Mouse (Mus musculus) liver, embryonic 14.5 days (tissue): ENCODE measurements around the gene Hectd2. TPM values are rescaled to one million over a fixed set of nuclear protein-coding genes. Genes with fewer than 3 reads are reported as not detected.

Experiments
- ATAC-seq: fragments of 200-750 bp; cut with Nextera tagmentation; 2 replicates; pipeline ENCODE4 v1.8.0; 2017; ENCODE audit warnings: moderate number of reproducible peaks, mild to moderate bottlenecking, moderate library complexity; ENCODE audit not compliant: insufficient read depth
- DNase-seq, 3 experiments: peaks; one replicate each; pipeline ENCODE4 v3.0.0-alpha.2; 2012 to 2013; ENCODE audit warnings: low read depth in 3 of 3, low spot score in 3 of 3
- H3K27ac ChIP-seq: fragments of 300-500 bp; sonication (generic); 2 replicates; pipeline ENCODE4 v1.5.1; 2014; ENCODE audit warnings: moderate library complexity, mild to moderate bottlenecking, control low read depth, inconsistent platforms
- H3K27me3 ChIP-seq: fragments of 300-500 bp; sonication (generic); 2 replicates; pipeline ENCODE4 v1.6.1; 2014; ENCODE audit warnings: mild to moderate bottlenecking, low read length, moderate library complexity; ENCODE audit not compliant: control insufficient read depth, insufficient read depth
- H3K36me3 ChIP-seq: fragments of 300-500 bp; sonication (generic); replicated peaks from 2 replicates; pipeline ENCODE4 v1.6.1; 2014; ENCODE audit warnings: low read depth; ENCODE audit not compliant: control insufficient read depth, insufficient read depth
- H3K4me1 ChIP-seq, 2 experiments: fragments of 200-500 bp in 1 of 2; fragments of 300-500 bp in 1 of 2; sonication (generic) in 1 of 2; replicated peaks; 2 replicates each; pipeline ENCODE4 v1.6.1; 2012 to 2014; ENCODE audit warnings: antibody characterized with exemption in 1 of 2, inconsistent platforms in 1 of 2, low read length in 1 of 2; ENCODE audit not compliant: control insufficient read depth in 2 of 2, insufficient read depth in 2 of 2
- H3K4me2 ChIP-seq: fragments of 300-500 bp; sonication (generic); 2 replicates; pipeline ENCODE4 v1.6.1; 2014; ENCODE audit warnings: low read depth, mild to moderate bottlenecking, control low read depth, moderate library complexity
- H3K4me3 ChIP-seq, 2 experiments: fragments of 200-500 bp in 1 of 2; fragments of 300-500 bp in 1 of 2; sonication (generic) in 1 of 2; 2 replicates each; pipeline ENCODE4 v1.5.1; 2012 to 2014; ENCODE audit warnings: low read depth in 2 of 2, low read length in 2 of 2, mild to moderate bottlenecking in 2 of 2, control low read depth in 1 of 2, inconsistent platforms in 1 of 2, moderate library complexity in 1 of 2; ENCODE audit not compliant: insufficient read depth in 1 of 2
- H3K9ac ChIP-seq: fragments of 300-500 bp; sonication (generic); replicated peaks from 2 replicates; pipeline ENCODE4 v1.6.1; 2014; ENCODE audit warnings: mild to moderate bottlenecking, control low read depth, moderate library complexity
- H3K9me3 ChIP-seq: fragments of 300-500 bp; sonication (generic); 2 replicates; pipeline ENCODE4 v1.6.1; 2016; ENCODE audit warnings: low read length, mixed read lengths; ENCODE audit not compliant: control insufficient read depth
- CTCF ChIP-seq: IDR thresholded peaks from 2 replicates; pipeline ENCODE4 v1.5.1; 2016; ENCODE audit warnings: antibody characterized with exemption, low read depth, control low read depth
- EP300 ChIP-seq: IDR thresholded peaks from 2 replicates; pipeline ENCODE4 v1.6.1; 2016; ENCODE audit warnings: antibody characterized with exemption, low read depth
- WGBS: fragments of 180-500 bp; shearing (Covaris S2); extraction: QIAGEN DNeasy Blood & Tissue Kit; methylation state at CpG from one replicate; pipeline ENCODE4 v1.1.7; 2014; ENCODE audit not compliant: insufficient replicate concordance; 5-methylcytosine and 5-hydroxymethylcytosine counted together
- polyA plus RNA-seq, 2 experiments: library from polyadenylated mRNA; depleted of rRNA in 1 of 2; stranded (reverse) in 1 of 2; unstranded in 1 of 2; fragments of >200 nt; fragmentation: Nextera tagmentation in 1 of 2; extraction: Ambion mirVana in 1 of 2; gene quantifications; 2 replicates each; pipeline versions ENCODE4 v1.2.1 to v1.2.3; 2012 to 2014

Gene Hectd2
- polyA plus RNA-seq, 2 experiments = 0.36 to 0.39 TPM

- ATAC-seq (no peak), DNase-seq (no peak)
- Histone ChIP-seq H3K36me3 (no peaks in the 10 kb centered on the region), H3K4me1 (0 out of 4 replicates have a peak, but pooled peaks cover 0 to 5% of the 10 kb centered on the region in 2 experiments), H3K9ac (no peak overlapping the region), H3K27ac (no peak overlapping the region), H3K9me3 (no peaks in the 10 kb centered on the region), H3K4me3 (no peak overlapping the region), H3K4me2 (no peak overlapping the region), H3K27me3 (no peaks in the 10 kb centered on the region)
- no peak for TF ChIP-seq EP300
- TF ChIP-seq CTCF = no peak
- WGBS = 59% methylated on average over 5 of the region's 5 CpGs
Measured at GRCm38 (mm10) chr19:36666471-36666870, 112.0 kb downstream of the Hectd2 start.

GRCm38 (mm10) chr19:36667368-36667767, 112.9 kb downstream of the Hectd2 start:
- H3K4me3 ChIP-seq = no peak overlapping the region
- H3K9me3 ChIP-seq = no peaks in the 10 kb centered on the region
- TF ChIP-seq EP300 (no peak), CTCF (no peak)
- H3K27me3 ChIP-seq = no peaks in the 10 kb centered on the region
- no peak overlapping the region for H3K9ac ChIP-seq
- H3K4me1 ChIP-seq = 0 out of 4 replicates have a peak, but pooled peaks cover 0 to 5% of the 10 kb centered on the region in 2 experiments
- no peaks in the 10 kb centered on the region for H3K36me3 ChIP-seq
- ATAC-seq = no peak
- H3K27ac ChIP-seq = no peak overlapping the region
- WGBS = 63% methylated on average over 6 of the region's 6 CpGs
- no peak overlapping the region for H3K4me2 ChIP-seq
- no peak for DNase-seq

DNA sequence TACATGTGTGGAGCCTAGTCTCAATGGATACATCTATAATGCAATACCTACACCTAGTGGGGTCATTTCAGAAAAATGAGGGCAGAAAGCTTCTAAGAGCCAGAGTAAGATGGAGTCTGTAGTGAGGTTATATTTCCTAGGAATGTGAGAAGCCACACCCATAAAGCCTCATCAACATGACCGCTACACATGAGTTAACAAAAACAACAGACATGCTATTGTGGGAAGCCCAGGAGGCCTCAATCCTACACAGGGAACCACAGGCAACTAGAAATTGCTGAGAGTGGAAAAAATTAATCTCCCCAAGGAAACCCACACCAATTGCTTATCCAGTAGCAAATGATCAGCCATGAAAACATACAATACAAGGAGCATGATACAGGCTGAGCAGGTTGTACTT, 113.7 kb downstream of the Hectd2 start:
- WGBS = 74% methylated on average over 1 of the region's 1 CpGs
- TF ChIP-seq EP300 (no peak), CTCF (no peak)

GRCm38 (mm10) chr19:36668881-36669639, 114.6 kb downstream of the Hectd2 start:
- no peak for ATAC-seq
- Histone ChIP-seq H3K9ac (no peak overlapping the region), H3K9me3 (no peaks in the 10 kb centered on the region), H3K4me2 (no peak overlapping the region), H3K27me3 (no peaks in the 10 kb centered on the region), H3K4me1 (0 out of 4 replicates have a peak, but pooled peaks cover 0 to 5% of the 10 kb centered on the region in 2 experiments), H3K4me3 (no peak overlapping the region), H3K27ac (no peak overlapping the region), H3K36me3 (no peaks in the 10 kb centered on the region)
- WGBS = 57% methylated on average over 2 of the region's 2 CpGs
- TF ChIP-seq EP300 (no peak), CTCF (no peak)
- no peak for DNase-seq

More for the DNA sequence above, 113.7 kb downstream of the Hectd2 start:
- no peaks in the 10 kb centered on the region for H3K36me3 ChIP-seq
- H3K9me3 ChIP-seq = no peaks in the 10 kb centered on the region
- 0 out of 4 replicates have a peak, but pooled peaks cover 0 to 5% of the 10 kb centered on the region in 2 experiments for H3K4me1 ChIP-seq
- no peak overlapping the region for H3K4me3 ChIP-seq
- H3K4me2 ChIP-seq = no peak overlapping the region
- H3K9ac ChIP-seq = no peak overlapping the region
- ATAC-seq (no peak), DNase-seq (no peak)
- H3K27ac ChIP-seq = no peak overlapping the region
- H3K27me3 ChIP-seq = no peaks in the 10 kb centered on the region

DNA sequence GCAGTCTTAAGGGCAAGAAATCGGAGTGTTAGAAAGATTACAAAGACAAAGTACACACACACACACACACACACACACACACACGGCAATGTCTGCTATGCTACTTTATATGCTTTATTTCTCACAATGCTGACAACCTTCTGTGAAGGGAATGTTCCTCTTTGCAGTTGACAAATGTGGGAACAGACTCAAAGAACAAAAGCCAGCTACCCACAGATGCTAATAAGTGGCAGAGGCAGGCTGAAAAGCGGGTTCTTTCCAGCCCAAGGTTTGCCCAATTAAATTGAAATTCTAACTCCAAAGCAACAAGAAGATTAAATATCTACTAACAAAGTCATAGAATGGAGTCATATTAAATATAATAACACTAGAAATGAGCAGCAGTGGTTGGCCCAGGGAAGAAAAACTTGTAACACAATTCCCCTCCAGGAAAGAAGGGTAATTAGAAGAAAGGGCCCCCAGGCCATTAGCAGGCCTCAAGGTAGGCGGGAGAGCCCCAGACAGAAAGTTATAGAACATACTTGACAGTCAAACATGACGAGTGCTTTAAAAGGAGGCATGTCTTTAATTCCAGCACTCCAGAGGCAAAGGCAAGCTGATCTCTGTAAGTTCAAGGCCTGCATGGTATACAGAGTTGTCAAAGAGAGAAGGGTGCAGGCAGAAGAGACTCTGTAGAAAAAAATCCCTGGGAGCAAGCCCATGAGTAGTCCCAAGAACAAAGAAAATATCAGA, 115.4 kb downstream of the Hectd2 start:
- Histone ChIP-seq H3K36me3 (no peaks in the 10 kb centered on the region), H3K4me1 (0 out of 4 replicates have a peak, but pooled peaks cover 0 to 5% of the 10 kb centered on the region in 2 experiments), H3K4me3 (no peak overlapping the region), H3K27ac (no peak overlapping the region), H3K27me3 (no peaks in the 10 kb centered on the region), H3K9ac (no peak overlapping the region), H3K9me3 (no peaks in the 10 kb centered on the region), H3K4me2 (no peak overlapping the region)
- DNase-seq = no peak
- TF ChIP-seq CTCF (no peak), EP300 (no peak)
- WGBS = 58% methylated on average over 5 of the region's 5 CpGs
- ATAC-seq = no peak

Other genes with a start within 250 kb of the Hectd2 start
- 5.1 and 7.7 TPM in 2 replicates for gene Pcgf5, start 206.3 kb upstream of the Hectd2 start, polyA plus RNA-seq (2012; rRNA removed)
- gene Pcgf5, start 206.3 kb upstream of the Hectd2 start, polyA plus RNA-seq (2014; fragmentation: Nextera tagmentation; extraction: Ambion mirVana) = 16.7 TPM in 2 replicates
- gene Ppp1r3c, start 182.0 kb downstream of the Hectd2 start, polyA plus RNA-seq (2012; rRNA removed) = 0.51 and 0.65 TPM in 2 replicates
- 0.78 and 1.1 TPM in 2 replicates for gene Ppp1r3c, start 182.0 kb downstream of the Hectd2 start, polyA plus RNA-seq (2014; fragmentation: Nextera tagmentation; extraction: Ambion mirVana)